Mouse (Mus musculus) ES-Bruce4 (cell line): ENCODE measurements around the gene Hoxd12. TPM values are rescaled to one million over a fixed set of nuclear protein-coding genes. Genes with fewer than 3 reads are reported as not detected.

ENCODE experiments used
- H3K27ac ChIP-seq: 2 replicates; pipeline ENCODE4 v1.5.1; 2012; ENCODE audit warnings: low read length, inconsistent platforms; ENCODE audit not compliant: insufficient read depth
- H3K27me3 ChIP-seq: 2 replicates; pipeline ENCODE4 v1.6.1; 2012; ENCODE audit warnings: mild to moderate bottlenecking, low read length, inconsistent platforms; ENCODE audit not compliant: control insufficient read depth, poor library complexity, insufficient read depth, severe bottlenecking
- H3K36me3 ChIP-seq: 2 replicates; pipeline ENCODE4 v1.6.1; 2012; ENCODE audit warnings: inconsistent platforms, mild to moderate bottlenecking, low read length, moderate library complexity; ENCODE audit not compliant: control insufficient read depth, poor library complexity, insufficient read depth, severe bottlenecking
- H3K4me1 ChIP-seq: one replicate; pipeline ENCODE4 v1.8.1; 2011; ENCODE audit warnings: low read length; ENCODE audit not compliant: control insufficient read depth, insufficient read depth
- H3K4me3 ChIP-seq: 2 replicates; pipeline ENCODE4 v1.5.1; 2011; ENCODE audit warnings: low read depth, mild to moderate bottlenecking, low read length
- H3K9ac ChIP-seq: 2 replicates; pipeline ENCODE4 v1.6.1; 2012; ENCODE audit warnings: low read depth, mild to moderate bottlenecking, inconsistent platforms; ENCODE audit not compliant: poor library complexity, severe bottlenecking
- H3K9me3 ChIP-seq: replicated peaks from 2 replicates; pipeline ENCODE4 v1.6.1; 2012; ENCODE audit warnings: mild to moderate bottlenecking, low read length, inconsistent platforms; ENCODE audit not compliant: control insufficient read depth, poor library complexity, insufficient read depth, severe bottlenecking
- CTCF ChIP-seq: IDR thresholded peaks from one replicate; pipeline ENCODE4 v1.8.1; 2011; ENCODE audit warnings: low read depth, low read length
- EP300 ChIP-seq: IDR thresholded peaks from 2 replicates; pipeline ENCODE4 v1.6.1; 2011; ENCODE audit warnings: low read depth, low read length; ENCODE audit not compliant: insufficient read depth
- POLR2A ChIP-seq: IDR thresholded peaks from one replicate; pipeline ENCODE4 v1.8.1; 2011; ENCODE audit warnings: low read length; ENCODE audit not compliant: insufficient read depth
- polyA plus RNA-seq: library from polyadenylated mRNA; stranded (reverse); fragments of >200 nt; gene quantifications from 2 replicates; pipeline ENCODE4 v1.2.4, GENCODE M21; 2011; ENCODE audit warnings: low read depth; ENCODE audit not compliant: missing spikeins, insufficient read depth, insufficient read length

Hoxd12 gene
- polyA plus RNA-seq, 1 experiment = not detected

DNA sequence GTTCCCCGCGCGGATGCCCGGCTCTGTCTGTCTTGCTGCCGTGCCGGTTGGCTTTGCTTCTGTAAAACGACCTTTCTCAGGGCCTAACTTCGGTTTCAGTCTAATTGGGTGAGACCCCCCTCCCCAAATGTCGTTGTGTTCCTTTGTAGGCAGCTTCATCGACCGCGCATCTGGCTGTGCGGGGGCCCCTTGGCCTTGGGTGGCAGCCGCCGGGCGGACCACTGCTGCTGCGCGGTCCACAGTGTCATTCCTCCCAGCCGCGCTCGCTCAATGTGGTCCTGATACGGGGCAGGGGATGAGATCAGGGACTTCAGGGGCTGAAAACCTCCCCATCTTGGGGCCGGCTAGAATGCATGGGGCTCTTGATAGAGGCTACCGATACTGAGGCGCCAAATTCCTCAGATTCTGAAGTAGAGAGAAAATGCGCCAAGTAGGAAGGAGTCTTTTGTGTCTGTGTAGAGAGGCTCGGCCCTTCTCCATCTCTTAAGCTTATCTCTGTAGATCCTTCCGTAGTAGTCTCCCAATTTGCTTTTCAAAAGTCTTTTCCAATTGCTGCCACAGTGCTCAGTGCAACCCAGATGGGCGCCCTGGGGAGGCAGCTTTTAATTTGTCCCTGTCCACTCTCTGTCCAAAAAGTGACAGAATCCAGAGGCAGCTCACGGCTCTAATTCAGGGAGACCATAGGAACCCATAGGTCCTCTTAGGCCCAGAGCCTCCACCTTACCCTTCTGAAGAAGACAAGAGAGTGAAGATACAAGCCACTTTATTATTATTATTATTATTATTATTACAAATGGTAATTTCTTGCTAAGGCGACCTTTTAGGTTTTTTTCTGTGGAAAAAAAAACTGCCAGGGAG lies 13.1 kb downstream of the Hoxd12 start:
- Histone ChIP-seq H3K4me3 (0 out of 2 replicates have a peak overlapping the region, but pooled peaks have one; percentile 23), H3K9me3 (no peaks in the 10 kb centered on the region), H3K36me3 (no peaks in the 10 kb centered on the region), H3K27ac (no peak overlapping the region), H3K27me3 (peaks cover 60% of the 10 kb centered on the region), H3K4me1 (no peaks in the 10 kb centered on the region), H3K9ac (no peak overlapping the region)
- no peak for TF ChIP-seq CTCF
- no peak for TF ChIP-seq POLR2A
- no peak for TF ChIP-seq EP300

DNA sequence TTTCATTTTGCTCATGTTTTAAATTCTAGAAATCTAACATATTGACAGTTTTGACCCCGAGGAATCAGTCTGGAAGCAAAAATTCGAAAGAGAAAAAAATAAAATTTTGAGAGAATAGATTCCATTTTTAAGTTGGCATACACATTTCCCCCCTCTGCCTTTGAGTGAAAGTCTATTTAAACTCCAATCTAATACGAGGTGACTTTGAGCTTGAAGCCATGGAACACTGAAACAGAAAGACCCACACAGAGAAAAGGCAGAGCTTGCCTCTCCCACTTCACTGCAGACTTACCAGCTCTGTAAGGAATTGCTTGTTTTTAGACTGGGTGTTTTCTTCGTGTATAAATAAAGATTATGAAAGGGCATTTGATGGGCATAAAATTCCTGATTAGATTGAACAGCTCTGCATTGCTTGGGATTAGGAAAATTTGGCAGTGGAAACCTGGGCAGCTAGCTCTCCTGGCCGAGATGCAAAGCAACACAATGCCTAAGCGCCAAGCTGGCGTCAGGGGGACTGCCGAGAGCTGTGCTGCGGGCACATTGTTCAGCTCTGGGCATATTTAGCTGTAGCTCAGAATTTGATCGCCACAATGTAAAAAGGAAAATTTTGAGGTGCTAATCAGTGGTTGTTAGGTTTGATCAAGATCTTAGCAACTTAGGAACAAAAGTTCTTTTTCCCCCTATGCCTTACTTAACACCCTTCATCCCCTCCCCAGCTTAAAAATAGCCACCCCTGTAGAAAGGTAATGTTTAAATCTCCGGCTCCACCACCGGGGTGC lies 14.2 kb downstream of the Hoxd12 start:
- H3K27me3 ChIP-seq = peaks cover 62% of the 10 kb centered on the region
- no peak overlapping the region for H3K4me3 ChIP-seq
- no peaks in the 10 kb centered on the region for H3K36me3 ChIP-seq
- TF ChIP-seq POLR2A = no peak
- TF ChIP-seq CTCF = no peak
- TF ChIP-seq EP300 = no peak
- no peaks in the 10 kb centered on the region for H3K9me3 ChIP-seq
- H3K27ac ChIP-seq = no peak overlapping the region
- H3K9ac ChIP-seq = no peak overlapping the region
- H3K4me1 ChIP-seq = no peaks in the 10 kb centered on the region

DNA sequence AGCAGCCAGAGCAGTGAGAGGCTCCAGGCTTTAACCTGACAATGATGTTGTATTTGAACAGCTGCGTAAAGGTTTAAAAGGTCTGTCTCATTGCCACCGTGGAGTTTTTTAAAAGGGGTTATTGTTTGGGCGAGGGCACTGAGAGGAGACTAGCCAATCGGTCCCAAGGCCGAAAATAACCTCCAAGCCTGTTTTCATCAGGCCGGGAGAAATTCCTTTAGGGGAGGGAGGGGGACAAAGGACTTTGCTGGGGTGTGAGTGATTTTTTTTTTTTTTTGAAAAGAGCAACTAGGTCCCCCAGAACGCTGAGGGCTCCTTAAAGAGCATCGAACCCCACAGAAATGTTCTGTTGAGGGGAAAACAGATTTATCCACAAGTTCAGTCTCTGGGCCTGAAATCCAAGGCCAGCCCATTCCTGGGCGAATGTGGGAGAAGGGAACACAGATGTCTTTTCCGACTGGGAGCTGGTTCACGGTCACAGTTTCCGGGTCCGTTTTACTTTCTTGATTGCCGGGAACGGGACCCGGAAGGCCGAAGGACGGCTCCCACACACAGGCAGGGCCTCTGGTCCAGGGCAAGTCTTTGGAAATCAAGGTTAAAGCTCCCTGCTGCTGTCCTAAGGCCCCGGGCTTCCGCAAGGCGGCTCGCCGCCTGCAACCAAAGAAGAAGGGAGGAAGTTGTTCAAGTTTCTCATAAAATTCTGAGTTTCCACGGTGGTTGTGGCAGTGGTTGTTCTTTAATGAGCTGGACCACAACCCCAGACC lies 14.9 kb downstream of the Hoxd12 start:
- no peaks in the 10 kb centered on the region for H3K9me3 ChIP-seq
- peaks cover 57% of the 10 kb centered on the region for H3K27me3 ChIP-seq
- no peak overlapping the region for H3K9ac ChIP-seq
- no peaks in the 10 kb centered on the region for H3K4me1 ChIP-seq
- no peak overlapping the region for H3K4me3 ChIP-seq
- no peak overlapping the region for H3K27ac ChIP-seq
- TF ChIP-seq POLR2A (no peak), EP300 (no peak), CTCF (no peak)
- H3K36me3 ChIP-seq = no peaks in the 10 kb centered on the region

DNA sequence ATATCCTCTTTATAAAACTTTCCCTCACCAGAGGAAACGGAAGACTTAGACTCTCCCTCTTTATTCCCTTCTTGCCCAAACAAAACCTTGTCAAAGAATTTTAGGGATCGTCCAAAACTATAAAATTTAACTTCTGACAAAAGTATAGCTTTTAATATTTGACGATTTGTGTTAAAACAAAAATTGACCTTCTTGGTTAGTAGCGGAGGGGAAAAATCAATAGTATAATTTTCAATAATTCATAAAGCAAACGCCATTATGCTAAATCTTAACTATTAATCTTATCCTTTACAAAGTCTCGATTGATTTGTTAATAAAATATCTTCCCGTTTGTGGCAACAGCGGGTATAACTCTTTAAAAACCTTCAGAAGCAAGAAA lies 15.5 kb downstream of the Hoxd12 start:
- TF ChIP-seq CTCF (no peak), POLR2A (no peak), EP300 (no peak)
- H3K4me3 ChIP-seq = no peak overlapping the region
- H3K27me3 ChIP-seq = peaks cover 59% of the 10 kb centered on the region
- H3K36me3 ChIP-seq = no peaks in the 10 kb centered on the region
- no peak overlapping the region for H3K9ac ChIP-seq
- H3K27ac ChIP-seq = no peak overlapping the region
- H3K9me3 ChIP-seq = no peaks in the 10 kb centered on the region
- no peaks in the 10 kb centered on the region for H3K4me1 ChIP-seq

DNA sequence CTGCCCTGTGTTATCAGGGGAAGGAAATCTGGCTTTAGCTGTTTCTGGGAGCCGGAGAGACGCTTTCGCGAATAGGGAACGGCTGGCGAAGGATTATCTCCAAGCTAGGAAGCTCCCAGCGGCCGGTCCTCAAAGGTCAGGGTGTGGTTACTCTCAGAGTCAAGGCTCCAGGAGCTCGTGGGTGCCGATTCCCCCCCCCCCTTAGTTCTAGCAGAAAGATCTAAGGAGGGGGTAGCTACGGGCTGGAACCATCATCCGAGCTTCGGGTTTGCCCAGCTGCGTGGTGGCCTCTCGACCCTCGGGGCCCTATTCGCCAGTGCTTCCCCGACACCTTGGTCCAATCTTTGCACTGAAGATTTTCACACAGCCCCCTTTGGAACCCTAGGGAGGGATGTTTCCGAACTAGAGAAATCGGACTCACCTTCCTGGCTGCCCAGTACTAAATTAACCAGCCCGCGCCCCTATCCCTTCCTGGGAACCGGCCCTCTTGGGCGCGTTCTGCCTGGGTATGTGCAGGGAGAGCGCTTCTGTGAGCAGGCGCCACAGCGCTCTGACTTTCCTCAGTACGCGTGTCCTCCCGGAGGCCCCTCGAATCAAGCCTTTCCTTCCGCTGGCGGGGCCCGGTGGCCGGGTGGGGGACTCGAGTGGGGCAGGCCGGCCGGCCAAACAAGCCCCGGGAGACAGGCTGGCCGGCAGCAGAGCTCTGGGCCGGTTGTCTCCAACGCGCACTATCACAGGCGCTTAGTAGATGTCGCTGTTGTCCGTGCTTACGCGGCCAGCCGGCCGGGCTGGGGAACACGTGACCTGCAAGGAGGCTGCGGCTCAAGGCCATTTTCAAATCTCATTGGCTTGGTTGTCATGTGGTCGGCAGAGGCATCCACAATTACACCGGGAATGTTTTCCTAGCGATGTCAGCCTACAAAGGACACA lies 16.5 kb downstream of the Hoxd12 start, which contains the start of gene Hoxd10:
Gene Hoxd10, plus strand, starts transcription at position 903 of the 930 bp plus-strand sequence.
- no peaks in the 10 kb centered on the region for H3K4me1 ChIP-seq
- H3K27ac ChIP-seq = no peak within 1 kb of the TSS
- H3K27me3 ChIP-seq = peaks cover 64% of the 10 kb centered on the region
- H3K9me3 ChIP-seq = no peaks in the 10 kb centered on the region
- H3K4me3 ChIP-seq = peak within 1 kb of the TSS; percentile 49
- TF ChIP-seq CTCF = peak; percentile 59
- no peak for TF ChIP-seq EP300
- no peak for TF ChIP-seq POLR2A
- H3K36me3 ChIP-seq = no peaks in the 10 kb centered on the region
- 0 out of 2 replicates have a peak within 1 kb of the TSS, but pooled peaks have one; percentile 10 for H3K9ac ChIP-seq
